Mouse (Mus musculus): ENCODE measurements around the gene Fdx1l. TPM values are rescaled to one million over a fixed set of nuclear protein-coding genes. Genes with fewer than 3 reads are reported as not detected.

The Fdx1l gene
- polyA plus RNA-seq, 1 experiment from 2014 or later: 53.3 TPM

GRCm38 (mm10) chr9:21097793-21098192 is 24.4 kb upstream of the Fdx1l start:
- Histone ChIP-seq H3K4me3 (no peak overlapping the region), H3K9ac (no peak overlapping the region), H3K36me3 (no peaks in the 10 kb centered on the region), H3K27me3 (no peaks in the 10 kb centered on the region), H3K4me2 (no peak overlapping the region), H3K4me1 (peaks cover 6% of the 10 kb centered on the region), H3K9me3 (no peaks in the 10 kb centered on the region), H3K27ac (no peak overlapping the region)
- 77% methylated on average over 8 of the region's 8 CpGs for WGBS
- no peak for ATAC-seq (ENCODE audit: insufficient number of reproducible peaks, low FRiP score, low TSS enrichment, low read depth)

- H3K4me1 ChIP-seq: peaks cover 7% of the 10 kb centered on the region
- no peak overlapping the region for H3K9ac ChIP-seq
- no peak overlapping the region for H3K4me2 ChIP-seq
- H3K27me3 ChIP-seq: no peaks in the 10 kb centered on the region
- no peak overlapping the region for H3K27ac ChIP-seq
- H3K9me3 ChIP-seq: no peaks in the 10 kb centered on the region
- H3K36me3 ChIP-seq: no peaks in the 10 kb centered on the region
- ATAC-seq (ENCODE audit: insufficient number of reproducible peaks, low FRiP score, low TSS enrichment, low read depth): no peak
- no peak overlapping the region for H3K4me3 ChIP-seq
- WGBS: 91% methylated on average over 4 of the region's 4 CpGs
These were observed 22.5 kb upstream of the Fdx1l start for GRCm38 (mm10) chr9:21095958-21096357.

DNA sequence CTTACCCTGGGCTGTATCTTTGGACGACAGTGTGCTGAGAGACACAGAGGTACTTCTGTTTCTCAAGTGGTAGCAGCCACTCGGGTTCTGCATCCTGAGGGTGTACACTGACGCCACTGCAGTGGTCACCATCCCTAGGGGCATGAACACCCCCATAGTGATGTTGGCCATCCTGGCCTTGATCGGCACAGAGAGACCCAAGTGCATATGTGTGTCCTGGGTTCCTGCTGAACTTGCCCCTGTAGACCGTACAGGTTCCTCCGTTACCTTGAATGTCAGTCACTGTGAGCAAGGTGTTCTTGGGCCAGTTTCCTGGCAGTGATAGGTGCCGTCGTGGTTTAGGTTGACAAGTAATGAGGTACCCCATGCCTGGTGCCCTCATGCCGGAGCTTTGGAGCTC is 20.0 kb upstream of the Fdx1l start:
- Histone ChIP-seq H3K27me3 (no peaks in the 10 kb centered on the region), H3K27ac (no peak overlapping the region), H3K36me3 (peaks cover 17% of the 10 kb centered on the region)

GRCm38 (mm10) chr9:21091707-21092320 is 18.4 kb upstream of the Fdx1l start, which contains the start of the genes Gm38431 and Raver1:
Gm38431 (minus strand) TSS chr9:21091997.
Raver1 (minus strand) TSS chr9:21092008.
- peaks cover 33% of the 10 kb centered on the region for H3K36me3 ChIP-seq
- no peaks in the 10 kb centered on the region for H3K27me3 ChIP-seq
- WGBS: under 1% methylated on average over 54 of the region's 54 CpGs
- ATAC-seq (ENCODE audit: insufficient number of reproducible peaks, low FRiP score, low TSS enrichment, low read depth): peak; percentile 100
- H3K4me1 ChIP-seq: peaks cover 13% of the 10 kb centered on the region
- peak within 1 kb of the TSS; percentile 90 for H3K9ac ChIP-seq
- H3K27ac ChIP-seq: peak within 1 kb of the TSS; percentile 95
- no peaks in the 10 kb centered on the region for H3K9me3 ChIP-seq
- peak within 1 kb of the TSS; percentile 71 for H3K4me2 ChIP-seq
- peak within 1 kb of the TSS; percentile 67 for H3K4me3 ChIP-seq

More for the DNA sequence above, 20.0 kb upstream of the Fdx1l start:
- H3K4me2 ChIP-seq: no peak overlapping the region
- H3K4me3 ChIP-seq: no peak overlapping the region
- WGBS: 94% methylated on average over 9 of the region's 9 CpGs
- H3K9me3 ChIP-seq: no peaks in the 10 kb centered on the region
- no peak for ATAC-seq (ENCODE audit: insufficient number of reproducible peaks, low FRiP score, low TSS enrichment, low read depth)
- no peak overlapping the region for H3K9ac ChIP-seq
- H3K4me1 ChIP-seq: peaks cover 13% of the 10 kb centered on the region

- WGBS: 5% methylated on average over 24 of the region's 24 CpGs
- no peak for ATAC-seq (ENCODE audit: insufficient number of reproducible peaks, low FRiP score, low TSS enrichment, low read depth)
These were observed 17.7 kb upstream of the Fdx1l start for GRCm38 (mm10) chr9:21090972-21091706.

DNA sequence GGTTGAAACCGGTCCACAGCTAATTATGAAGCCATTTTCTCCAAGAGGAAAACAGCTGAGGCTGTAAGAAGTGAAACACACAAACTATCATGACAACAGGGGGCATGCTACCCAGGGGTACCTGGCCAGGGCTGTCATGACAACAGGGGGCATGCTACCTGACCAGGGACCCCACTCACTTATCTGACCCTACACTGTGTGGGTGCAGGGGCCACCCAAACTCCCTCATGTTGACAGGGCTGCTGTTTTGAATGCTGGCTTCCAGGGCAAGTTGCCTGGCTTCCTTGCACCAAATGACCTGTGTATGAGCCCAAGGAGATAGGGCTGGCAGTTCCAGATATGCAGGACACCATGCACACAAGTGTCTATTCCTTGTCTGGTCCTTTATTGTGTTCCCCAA is 17.1 kb upstream of the Fdx1l start:
- Histone ChIP-seq H3K4me1 (peaks cover 13% of the 10 kb centered on the region), H3K27me3 (no peaks in the 10 kb centered on the region), H3K27ac (no peak overlapping the region), H3K4me2 (peak overlapping the region; percentile 71), H3K9me3 (no peaks in the 10 kb centered on the region), H3K4me3 (peak overlapping the region; percentile 67), H3K9ac (peak overlapping the region; percentile 90), H3K36me3 (peaks cover 46% of the 10 kb centered on the region)
- ATAC-seq (ENCODE audit: insufficient number of reproducible peaks, low FRiP score, low TSS enrichment, low read depth): no peak
- 86% methylated on average over 1 of the region's 1 CpGs for WGBS

More at GRCm38 (mm10) chr9:21090972-21091706, 17.7 kb upstream of the Fdx1l start:
- Histone ChIP-seq H3K4me1 (peaks cover 13% of the 10 kb centered on the region), H3K4me2 (peak overlapping the region; percentile 71), H3K9ac (peak overlapping the region; percentile 90), H3K36me3 (peaks cover 40% of the 10 kb centered on the region), H3K27ac (peak overlapping the region; percentile 95), H3K4me3 (peak overlapping the region; percentile 67), H3K27me3 (no peaks in the 10 kb centered on the region), H3K9me3 (no peaks in the 10 kb centered on the region)

DNA sequence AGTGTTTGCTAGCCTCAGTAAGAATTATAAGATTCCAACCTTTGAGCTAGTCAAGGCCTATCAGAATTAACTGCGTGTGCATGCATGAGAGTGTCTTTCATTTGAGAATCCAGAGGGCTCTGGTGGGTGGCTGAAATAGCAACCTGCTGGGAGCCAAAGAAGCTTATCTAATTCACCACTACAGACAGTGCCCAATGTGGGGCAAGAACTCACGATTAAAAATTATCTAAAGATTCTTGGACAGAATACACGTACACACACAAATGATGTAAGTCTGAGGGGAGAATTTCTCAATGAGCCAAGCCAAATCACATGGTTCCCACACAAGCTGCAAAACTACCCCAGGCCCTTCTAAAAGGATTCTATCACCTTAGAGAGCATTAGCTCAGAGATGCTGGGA is 9.9 kb upstream of the Fdx1l start:
- H3K4me2 ChIP-seq: no peak overlapping the region
- no peaks in the 10 kb centered on the region for H3K9me3 ChIP-seq
- H3K4me1 ChIP-seq: no peaks in the 10 kb centered on the region
- peaks cover 96% of the 10 kb centered on the region for H3K36me3 ChIP-seq
- no peak overlapping the region for H3K4me3 ChIP-seq
- H3K9ac ChIP-seq: no peak overlapping the region
- no peak for ATAC-seq (ENCODE audit: insufficient number of reproducible peaks, low FRiP score, low TSS enrichment, low read depth)
- no peak overlapping the region for H3K27ac ChIP-seq
- H3K27me3 ChIP-seq: no peaks in the 10 kb centered on the region
- WGBS: 90% methylated on average over 3 of the region's 3 CpGs

- WGBS: 91% methylated on average over 9 of the region's 9 CpGs
- Histone ChIP-seq H3K4me3 (no peak overlapping the region), H3K4me1 (no peaks in the 10 kb centered on the region), H3K9me3 (no peaks in the 10 kb centered on the region), H3K9ac (no peak overlapping the region), H3K27me3 (no peaks in the 10 kb centered on the region), H3K4me2 (no peak overlapping the region), H3K36me3 (peaks cover 96% of the 10 kb centered on the region), H3K27ac (no peak overlapping the region)
- no peak for ATAC-seq (ENCODE audit: insufficient number of reproducible peaks, low FRiP score, low TSS enrichment, low read depth)
These were observed 7.7 kb upstream of the Fdx1l start for GRCm38 (mm10) chr9:21081127-21081526.

- no peak for ATAC-seq (ENCODE audit: insufficient number of reproducible peaks, low FRiP score, low TSS enrichment, low read depth)
- Histone ChIP-seq H3K4me2 (no peak overlapping the region), H3K27me3 (no peaks in the 10 kb centered on the region), H3K27ac (no peak overlapping the region), H3K4me1 (peaks cover 16% of the 10 kb centered on the region), H3K4me3 (no peak overlapping the region), H3K36me3 (peaks cover 61% of the 10 kb centered on the region), H3K9ac (no peak overlapping the region), H3K9me3 (no peaks in the 10 kb centered on the region)
- WGBS: 92% methylated on average over 3 of the region's 3 CpGs
These were observed 2.2 kb upstream of the Fdx1l start for GRCm38 (mm10) chr9:21075625-21076024.

GRCm38 (mm10) chr9:21074173-21074572 is 759 bp upstream of the Fdx1l start:
- H3K36me3 ChIP-seq: peaks cover 48% of the 10 kb centered on the region
- H3K4me2 ChIP-seq: peak overlapping the region; percentile 87; the same call in 1 of the 2 replicates
- H3K9me3 ChIP-seq: no peaks in the 10 kb centered on the region
- H3K9ac ChIP-seq: no peak overlapping the region
- H3K4me3 ChIP-seq: no peak overlapping the region
- H3K4me1 ChIP-seq: peaks cover 16% of the 10 kb centered on the region
- no peak for ATAC-seq (ENCODE audit: insufficient number of reproducible peaks, low FRiP score, low TSS enrichment, low read depth)
- H3K27me3 ChIP-seq: no peaks in the 10 kb centered on the region
- H3K27ac ChIP-seq: peak overlapping the region; percentile 74; the same call in 1 of the 2 replicates
- WGBS: 74% methylated on average over 1 of the region's 1 CpGs

GRCm38 (mm10) chr9:21072641-21073040 is 773 bp downstream of the Fdx1l start:
- peaks cover 16% of the 10 kb centered on the region for H3K4me1 ChIP-seq
- H3K27ac ChIP-seq: 0 out of 2 replicates have a peak overlapping the region, but pooled peaks have one; percentile 74
- WGBS: 11% methylated on average over 4 of the region's 4 CpGs
- peak overlapping the region; percentile 89 for H3K4me3 ChIP-seq
- ATAC-seq (ENCODE audit: insufficient number of reproducible peaks, low FRiP score, low TSS enrichment, low read depth): no peak
- peak overlapping the region; percentile 87 for H3K4me2 ChIP-seq
- H3K9me3 ChIP-seq: no peaks in the 10 kb centered on the region
- H3K9ac ChIP-seq: peak overlapping the region; percentile 83
- H3K27me3 ChIP-seq: no peaks in the 10 kb centered on the region
- peaks cover 43% of the 10 kb centered on the region for H3K36me3 ChIP-seq

GRCm38 (mm10) chr9:21067006-21067684 is 6.3 kb downstream of the Fdx1l start, which contains the start of gene Zglp1:
Zglp1 (minus strand) TSS chr9:21067093.
- H3K4me1 ChIP-seq: peaks cover 5% of the 10 kb centered on the region; the same call in 1 of the 2 replicates
- WGBS: 86% methylated on average over 27 of the region's 27 CpGs
- peaks cover 57% of the 10 kb centered on the region for H3K36me3 ChIP-seq
- H3K9ac ChIP-seq: no peak within 1 kb of the TSS
- no peak within 1 kb of the TSS for H3K4me3 ChIP-seq
- no peak within 1 kb of the TSS for H3K27ac ChIP-seq
- H3K27me3 ChIP-seq: no peaks in the 10 kb centered on the region
- H3K9me3 ChIP-seq: no peaks in the 10 kb centered on the region
- no peak within 1 kb of the TSS for H3K4me2 ChIP-seq
- no peak for ATAC-seq (ENCODE audit: insufficient number of reproducible peaks, low FRiP score, low TSS enrichment, low read depth)
